Mouse (Mus musculus) thymus, postnatal 25 days (tissue): ENCODE data around the gene Cox19.
A peak's percentile ranks its signal among the peaks of the same experiment; 100 is the strongest.

Experiments
- DNase-seq: peaks from one replicate; pipeline ENCODE4 v3.0.0; 2022

The Cox19 gene

GRCm38 (mm10) chr5:139326986-139327633 lies 24.1 kb downstream of the Cox19 start:
- no peak for DNase-seq

- DNase-seq, result no peak
These were observed 25.0 kb downstream of the Cox19 start for GRCm38 (mm10) chr5:139326111-139326696.

- DNase-seq, result peak; percentile 60
These were observed 25.7 kb downstream of the Cox19 start, which contains the start of gene Adap1 for GRCm38 (mm10) chr5:139325395-139325966. TSS of gene Adap1 (minus strand) at chr5:139325622.

- DNase-seq, result peak; percentile 34
These were observed 26.4 kb downstream of the Cox19 start for GRCm38 (mm10) chr5:139324691-139325394.

DNA sequence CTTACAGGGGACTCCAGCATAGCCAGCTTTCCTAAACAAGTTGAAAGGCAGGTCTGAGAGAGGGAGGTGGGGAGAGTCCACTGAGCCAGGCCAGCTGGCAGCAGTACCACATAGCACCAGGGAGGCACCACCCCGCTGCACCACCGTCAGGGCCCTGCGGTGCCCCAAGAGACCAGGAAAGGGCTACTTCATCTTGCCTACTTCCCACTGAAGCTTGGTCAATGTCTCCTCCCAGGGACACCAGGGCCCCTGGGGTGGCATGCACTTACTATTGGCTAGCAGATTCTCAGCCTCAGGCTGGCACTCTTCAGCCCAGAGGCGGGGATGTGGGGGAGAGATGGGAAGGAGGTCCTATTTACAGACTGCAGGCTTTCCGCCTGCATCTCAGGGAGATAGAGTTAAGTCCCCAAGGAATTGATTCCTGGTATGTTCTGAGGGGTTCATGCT lies 27.1 kb downstream of the Cox19 start:
- DNase-seq, result no peak

- DNase-seq, result no peak
These were observed 27.8 kb downstream of the Cox19 start for GRCm38 (mm10) chr5:139323260-139323924.

GRCm38 (mm10) chr5:139321331-139321730 lies 29.9 kb downstream of the Cox19 start:
- DNase-seq, result no peak

DNA sequence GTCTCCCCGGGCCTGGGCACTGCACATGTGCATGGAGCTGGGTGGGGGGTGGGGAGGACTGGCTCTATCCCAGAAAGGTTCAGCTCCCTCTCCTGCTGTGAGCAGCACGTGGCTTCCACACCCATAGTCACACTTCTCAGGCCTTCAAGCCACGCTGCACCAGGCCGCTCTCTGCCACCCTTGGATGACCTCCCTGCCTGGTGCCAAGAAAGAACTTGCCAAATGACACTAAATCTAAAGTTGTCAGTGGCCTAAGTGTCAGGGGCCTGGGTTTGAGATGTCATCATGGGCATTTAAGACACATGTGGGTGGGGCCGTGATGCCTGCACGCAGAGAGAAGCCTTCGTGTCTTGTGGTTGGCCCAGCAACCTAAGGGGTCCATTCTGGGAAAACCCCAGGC lies 30.8 kb downstream of the Cox19 start:
- DNase-seq, result no peak

- DNase-seq, result no peak
These were observed 33.3 kb downstream of the Cox19 start for GRCm38 (mm10) chr5:139317751-139318504.

- no peak for DNase-seq
These were observed 34.1 kb downstream of the Cox19 start for GRCm38 (mm10) chr5:139316982-139317675.

- no peak for DNase-seq
These were observed 36.1 kb downstream of the Cox19 start for GRCm38 (mm10) chr5:139314941-139315642.

DNA sequence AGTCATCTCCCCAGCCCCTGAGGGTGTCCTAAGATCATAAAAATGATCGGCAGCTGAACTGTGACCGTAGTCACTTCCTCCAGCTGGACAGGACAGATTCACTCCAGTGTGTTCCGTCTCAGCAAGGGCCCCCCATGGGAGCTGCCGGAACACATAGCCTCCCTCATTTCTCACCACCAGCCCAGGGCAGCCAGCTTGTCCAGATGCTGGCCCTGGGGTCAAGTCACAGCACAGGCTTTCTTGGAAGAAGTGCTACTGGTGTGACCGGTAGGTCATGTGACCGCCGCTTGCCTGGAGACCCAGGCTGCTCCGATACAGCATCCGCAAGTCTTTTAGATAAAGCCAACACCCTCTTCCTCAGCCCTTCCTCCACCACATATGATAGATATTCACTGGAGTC lies 37.7 kb downstream of the Cox19 start:
- no peak for DNase-seq

- DNase-seq, result no peak
These were observed 39.4 kb downstream of the Cox19 start for GRCm38 (mm10) chr5:139311822-139312221.

- DNase-seq, result no peak
These were observed 40.7 kb downstream of the Cox19 start for GRCm38 (mm10) chr5:139310477-139310876.

DNA sequence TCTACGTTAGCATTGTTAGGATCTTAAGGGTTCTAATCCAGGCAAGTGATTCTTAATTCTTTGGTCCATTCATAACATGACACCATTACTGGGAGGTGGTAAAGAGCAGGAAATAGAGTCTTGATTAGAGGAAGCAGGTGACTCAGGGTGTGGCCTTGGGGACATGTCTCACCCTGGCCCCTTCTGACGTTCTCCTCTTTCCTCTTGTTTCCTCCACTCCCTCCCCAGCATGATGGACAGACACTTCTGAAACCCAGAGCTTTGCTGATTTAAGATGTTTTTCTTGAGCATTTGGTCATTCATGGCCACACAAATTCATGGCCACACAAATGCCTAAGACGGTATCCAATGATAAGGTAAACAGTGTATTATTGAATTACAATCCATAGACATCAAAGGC lies 41.3 kb downstream of the Cox19 start:
- DNase-seq, result no peak

GRCm38 (mm10) chr5:139303646-139304061 lies 47.6 kb downstream of the Cox19 start:
- DNase-seq, result no peak

DNA sequence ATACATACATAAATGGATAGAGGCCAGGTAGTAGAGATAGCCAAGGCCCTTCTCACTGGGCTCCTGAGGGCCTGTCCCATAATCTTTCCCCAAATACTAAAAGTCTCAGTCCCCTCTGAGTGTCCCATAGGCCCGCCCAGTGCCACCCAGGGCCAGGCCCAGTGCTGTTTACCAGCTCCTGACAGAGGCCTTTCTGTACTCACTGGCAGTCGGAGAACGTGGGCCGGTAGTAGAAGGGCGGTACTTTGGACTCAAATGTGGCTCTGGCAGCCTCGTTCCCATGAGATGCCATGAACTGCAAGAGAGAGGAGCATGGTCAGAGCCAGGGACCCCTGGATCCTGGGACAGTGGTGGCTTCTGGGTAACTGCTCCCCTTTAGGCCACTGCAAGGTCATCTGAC lies 49.1 kb downstream of the Cox19 start:
- no peak for DNase-seq

DNA sequence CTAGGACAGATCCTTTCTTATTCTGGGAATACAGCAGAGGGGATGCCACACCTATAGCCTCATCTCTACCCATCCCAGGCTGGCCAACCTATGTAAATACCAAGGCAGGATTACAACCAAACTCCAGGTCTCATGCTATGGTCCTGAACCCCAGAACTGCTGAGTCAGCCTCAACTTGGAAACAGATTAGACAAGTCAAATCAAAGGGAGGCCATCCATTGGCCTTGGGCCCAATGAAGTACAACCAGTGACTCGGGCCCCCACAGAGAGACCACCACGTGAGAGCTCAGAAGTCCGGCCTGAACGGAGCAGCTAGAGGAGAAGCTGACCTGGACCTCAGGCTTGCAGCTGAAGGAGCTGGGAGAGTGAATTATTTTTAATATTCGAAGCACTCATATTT lies 53.5 kb downstream of the Cox19 start:
- no peak for DNase-seq

DNA sequence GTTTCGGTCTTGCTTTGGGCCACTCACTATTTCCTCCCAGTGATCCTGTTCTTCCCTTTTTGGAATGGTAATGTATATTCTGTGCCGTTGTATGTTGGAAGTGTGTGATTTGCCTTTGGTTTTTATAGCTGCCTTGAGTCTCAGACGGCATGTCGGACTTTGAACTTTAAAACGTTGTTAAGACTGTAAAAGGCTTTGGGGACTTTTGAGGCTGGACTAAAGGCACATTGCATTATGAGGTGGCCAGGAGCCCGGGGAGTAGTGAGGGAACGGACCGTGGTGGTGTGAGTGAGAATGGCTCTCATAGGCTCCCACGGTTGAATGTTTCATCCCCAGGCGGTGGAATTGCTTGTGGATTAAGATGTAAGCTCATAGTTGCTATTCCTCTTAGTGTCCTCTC lies 54.1 kb downstream of the Cox19 start:
- DNase-seq, result no peak

DNA sequence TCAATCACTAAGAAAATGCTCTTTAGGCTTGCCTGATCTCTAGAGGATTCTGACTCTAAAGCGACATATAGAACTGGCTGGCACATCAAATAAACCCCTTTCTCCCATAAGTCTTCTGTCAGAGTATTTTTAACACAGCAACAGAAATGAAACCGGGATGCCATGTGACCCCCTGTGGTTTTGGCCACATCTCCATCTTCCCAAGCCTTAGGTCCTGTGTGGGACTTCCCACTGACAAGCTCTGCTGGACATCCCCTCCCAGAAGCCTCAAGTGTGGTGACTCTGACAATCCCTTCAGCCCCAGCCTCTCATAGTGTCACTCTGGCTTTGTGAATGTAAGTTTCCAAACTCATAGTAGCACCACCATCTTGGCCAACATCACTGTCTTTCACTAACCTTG lies 57.1 kb downstream of the Cox19 start:
- DNase-seq, result no peak
